Mouse (Mus musculus): ENCODE measurements around the gene Card9.

DNA sequence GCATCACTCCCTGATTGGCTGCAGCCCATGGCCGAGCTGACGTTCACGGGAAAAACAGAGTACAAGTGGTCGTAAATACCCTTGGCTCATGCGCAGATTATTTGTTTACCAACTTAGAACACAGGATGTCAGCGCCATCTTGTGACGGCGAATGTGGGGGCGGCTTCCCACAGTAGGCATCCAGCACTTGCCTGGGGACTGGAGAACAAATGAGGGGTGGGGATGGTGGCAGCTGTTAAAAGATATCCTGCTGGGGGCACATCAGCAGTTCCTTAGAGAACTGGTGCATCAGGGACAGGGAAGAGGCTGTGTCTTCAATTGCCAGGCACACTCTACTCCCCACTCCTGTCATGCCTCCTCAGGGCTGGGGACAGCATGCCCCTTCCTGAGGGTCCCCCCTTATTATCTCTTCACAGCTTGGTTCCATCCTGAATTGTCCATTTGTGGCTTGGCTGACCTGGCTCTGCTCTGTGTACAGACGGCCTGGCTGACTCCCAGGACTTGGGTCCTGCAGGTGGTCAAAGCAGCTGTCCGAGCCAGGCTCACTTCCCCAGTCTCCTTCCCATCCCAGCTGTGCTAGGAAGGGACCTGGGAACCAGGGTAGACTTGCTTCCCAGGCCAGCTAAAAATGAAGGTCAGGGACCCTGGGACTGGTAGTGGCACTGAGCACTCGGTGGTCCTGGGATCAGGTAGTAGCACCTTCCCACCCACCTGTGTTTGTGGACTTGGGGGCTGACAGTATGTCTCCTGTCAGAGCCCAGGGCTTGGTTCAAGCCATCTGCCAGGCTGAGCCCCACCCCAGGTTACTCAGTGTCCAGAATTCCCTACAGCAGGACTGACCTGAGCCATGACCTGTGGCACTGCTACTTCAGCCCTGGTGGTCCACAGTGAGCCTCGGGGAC is 22.2 kb downstream of the Card9 start:
- TF ChIP-seq GATA1 (IDR thresholded peaks at IDR 0.05; ENCODE audit: borderline replicate concordance, low read length) (no peak), FLI1 (IDR thresholded peaks at IDR 0.05; ENCODE audit: low read length) (no peak)
